Mouse (Mus musculus) T-cell, adult 2 months (primary cell): ENCODE results near the gene Tex2.

ENCODE experiments used
- DNase-seq: peaks from one replicate; pipeline ENCODE4 v3.0.0; 2022; ENCODE audit warnings: low spot score

The Tex2 gene

DNA sequence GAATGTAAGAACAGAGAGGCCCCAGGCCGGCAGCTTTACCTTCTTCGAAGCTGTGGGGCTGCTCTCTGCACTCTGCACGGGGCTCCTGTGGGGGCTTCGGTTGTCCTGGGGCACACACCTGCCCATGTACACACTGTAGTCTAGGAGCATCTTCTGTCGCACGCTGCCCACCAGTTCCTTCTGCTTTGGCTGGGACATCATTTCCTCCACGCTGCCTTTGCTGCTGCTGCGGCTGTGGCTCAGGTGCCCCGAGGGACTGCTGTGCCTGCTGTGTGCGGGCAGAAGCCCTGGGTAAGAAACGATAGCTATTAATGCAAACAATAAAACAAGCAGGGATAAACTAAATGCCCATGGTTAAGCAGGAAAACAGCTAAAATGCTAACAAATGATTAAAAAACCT, 69.1 kb downstream of the Tex2 start:
- DNase-seq, result no peak

DNA sequence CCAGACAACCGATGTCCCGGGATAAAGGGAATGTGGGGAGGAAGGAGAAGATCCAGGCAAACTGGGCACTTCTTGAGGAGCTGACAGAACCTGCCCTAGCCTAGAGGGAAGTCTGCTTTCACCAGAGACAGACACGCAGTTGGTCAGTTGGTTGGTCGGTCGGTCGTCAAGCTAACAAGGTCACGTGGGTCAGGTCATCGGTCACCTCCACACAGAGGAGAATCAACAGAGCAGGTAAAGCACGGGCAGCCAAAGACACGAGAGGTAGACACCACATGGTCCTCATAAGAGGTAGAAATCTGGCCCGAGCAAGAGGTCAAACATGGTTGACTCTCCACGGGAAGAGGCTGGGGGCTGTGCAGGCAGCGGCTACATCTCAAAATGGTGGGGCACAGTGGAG, 70.2 kb downstream of the Tex2 start:
- DNase-seq, result no peak

DNA sequence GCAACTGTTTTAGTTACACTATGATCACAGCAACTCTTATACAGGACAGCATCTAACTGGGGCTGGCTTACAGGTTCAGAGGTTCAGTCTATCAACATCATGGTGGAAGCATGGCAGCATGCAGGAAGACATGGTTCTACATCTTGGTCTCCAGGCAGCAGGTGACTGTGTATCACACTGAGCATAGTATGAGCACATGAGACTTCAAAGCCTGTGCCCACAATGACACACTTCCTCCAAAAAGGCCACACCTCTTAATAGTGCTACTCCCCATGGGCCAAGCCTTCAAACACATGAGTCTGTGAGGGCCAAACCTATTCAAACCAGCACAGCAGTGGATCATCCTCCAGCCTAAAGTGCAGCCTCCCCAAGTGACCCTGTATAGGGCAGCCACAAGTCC, 70.8 kb downstream of the Tex2 start:
- peak; percentile 85 for DNase-seq

GRCm38 (mm10) chr11:106540506-106541268, 72.5 kb downstream of the Tex2 start:
- DNase-seq, result no peak

GRCm38 (mm10) chr11:106536253-106536912, 76.8 kb downstream of the Tex2 start:
- peak; percentile 94 for DNase-seq

DNA sequence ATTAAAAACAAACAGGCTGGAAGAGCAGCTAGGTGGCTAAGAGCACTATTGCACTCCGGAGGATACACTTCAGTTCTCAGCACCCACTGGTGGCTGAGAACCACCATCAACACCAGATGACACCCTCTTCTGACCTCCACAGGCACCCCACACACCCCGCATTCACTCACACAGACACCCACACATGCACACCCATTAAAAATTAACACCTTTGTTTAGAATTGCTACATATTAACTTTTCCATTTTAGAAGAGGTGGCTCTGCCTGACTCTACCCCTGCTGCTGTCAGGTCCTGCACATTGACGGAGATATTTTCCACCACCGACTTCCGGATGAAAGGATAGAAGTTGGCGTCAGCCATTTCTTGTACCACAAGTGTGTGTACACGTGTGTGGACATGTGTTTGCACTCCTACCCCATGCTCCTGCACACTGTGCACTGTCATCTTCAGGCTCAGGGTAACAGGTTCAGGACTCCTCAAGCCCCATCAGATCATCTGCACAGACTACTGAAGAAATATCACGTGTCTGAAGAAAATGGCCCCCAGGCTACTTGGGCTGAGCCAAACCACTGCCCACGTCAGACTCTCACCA, 77.5 kb downstream of the Tex2 start:
- no peak for DNase-seq

DNA sequence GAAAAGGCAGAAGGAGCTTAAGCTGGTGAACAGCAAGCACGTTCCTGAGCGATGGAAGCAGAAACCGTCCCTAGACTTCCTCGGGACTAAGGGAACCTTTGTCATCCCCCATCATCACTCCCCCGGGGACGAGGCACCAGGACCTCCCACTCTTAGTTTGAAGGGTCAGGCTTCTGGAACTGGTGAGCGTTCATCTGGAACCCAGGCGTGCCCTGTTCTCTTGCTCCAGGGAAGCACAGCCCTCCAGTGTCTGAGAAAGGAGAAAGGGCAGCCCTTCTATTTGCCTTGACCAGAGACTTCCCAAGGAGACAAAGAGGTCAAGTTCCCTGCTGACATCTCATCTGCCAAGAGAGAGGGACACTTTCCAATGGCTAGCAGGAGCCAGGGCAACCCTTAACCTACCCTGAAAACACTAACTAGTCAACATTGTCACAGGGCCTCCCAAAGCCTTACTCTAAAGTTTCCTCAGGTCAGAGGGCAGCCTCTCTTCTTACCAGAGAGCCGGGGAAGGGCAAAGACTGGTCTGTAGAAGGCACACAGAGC, 80.9 kb downstream of the Tex2 start:
- no peak for DNase-seq

DNA sequence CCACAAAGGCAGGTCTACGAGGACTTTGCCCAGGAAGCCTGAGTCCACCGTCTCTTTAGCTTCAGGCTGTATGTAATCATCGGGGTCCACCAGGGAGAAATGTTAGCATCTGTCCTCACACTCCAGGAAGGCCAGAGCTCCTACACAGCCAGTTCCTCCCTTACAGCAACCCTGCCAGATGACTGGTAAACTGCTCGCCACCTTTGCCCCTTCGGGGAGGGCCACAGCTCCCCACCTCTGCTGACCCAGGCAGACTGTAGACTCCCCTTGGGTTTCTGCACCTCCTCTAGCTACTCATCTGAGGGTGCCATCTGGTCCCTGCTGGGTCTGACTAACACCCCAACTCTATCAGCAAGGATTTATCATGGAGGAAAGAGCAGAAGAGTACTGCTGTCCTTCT, 83.4 kb downstream of the Tex2 start:
- no peak for DNase-seq

DNA sequence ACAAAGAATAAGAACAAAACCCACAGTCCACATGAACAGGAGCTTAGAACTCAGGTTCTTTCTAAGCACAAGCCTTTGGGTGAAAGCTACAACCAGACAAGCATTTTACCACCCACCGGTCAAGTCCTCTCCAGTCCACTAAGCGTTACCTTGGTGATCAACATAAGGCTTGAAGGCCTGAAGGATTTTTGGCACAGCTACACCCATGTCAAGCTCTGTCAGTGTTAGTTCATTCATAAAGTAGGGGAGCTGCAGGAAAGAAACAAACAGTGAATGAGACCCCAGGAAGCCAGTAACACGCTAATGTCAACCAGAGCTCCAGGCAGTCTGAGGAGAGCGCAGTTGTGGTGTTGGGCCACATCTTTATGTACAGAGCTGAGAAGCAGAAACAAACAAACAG, 84.1 kb downstream of the Tex2 start:
- no peak for DNase-seq

GRCm38 (mm10) chr11:106527926-106528325, 85.3 kb downstream of the Tex2 start:
- no peak for DNase-seq

GRCm38 (mm10) chr11:106527147-106527821, 85.9 kb downstream of the Tex2 start:
- DNase-seq, result no peak

GRCm38 (mm10) chr11:106522538-106522937, 90.7 kb downstream of the Tex2 start:
- no peak for DNase-seq

GRCm38 (mm10) chr11:106521612-106522011, 91.6 kb downstream of the Tex2 start:
- DNase-seq, result no peak

GRCm38 (mm10) chr11:106520404-106520803, 92.8 kb downstream of the Tex2 start:
- DNase-seq, result no peak

- DNase-seq, result no peak
Measured at GRCm38 (mm10) chr11:106519519-106519918, 93.7 kb downstream of the Tex2 start.

DNA sequence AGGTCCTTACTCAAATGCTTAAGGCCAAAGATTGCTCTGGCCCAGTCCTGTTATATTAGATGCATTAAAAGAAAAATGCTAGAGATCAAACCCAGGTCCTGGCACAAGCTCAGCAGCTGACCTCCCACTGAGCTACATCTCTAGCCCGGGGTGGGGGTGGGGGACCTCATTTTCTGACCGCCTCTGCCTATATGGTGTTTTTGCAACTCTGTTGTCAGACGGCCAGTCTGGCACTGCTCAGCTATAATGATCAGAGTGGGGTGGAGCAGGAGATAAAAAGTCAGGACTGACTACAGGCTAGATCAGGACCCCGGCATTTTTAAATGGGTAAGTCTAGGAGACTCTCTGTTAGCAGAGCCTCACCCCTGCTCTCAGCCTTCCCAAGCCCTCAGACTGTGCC, 94.8 kb downstream of the Tex2 start:
- DNase-seq, result no peak

DNA sequence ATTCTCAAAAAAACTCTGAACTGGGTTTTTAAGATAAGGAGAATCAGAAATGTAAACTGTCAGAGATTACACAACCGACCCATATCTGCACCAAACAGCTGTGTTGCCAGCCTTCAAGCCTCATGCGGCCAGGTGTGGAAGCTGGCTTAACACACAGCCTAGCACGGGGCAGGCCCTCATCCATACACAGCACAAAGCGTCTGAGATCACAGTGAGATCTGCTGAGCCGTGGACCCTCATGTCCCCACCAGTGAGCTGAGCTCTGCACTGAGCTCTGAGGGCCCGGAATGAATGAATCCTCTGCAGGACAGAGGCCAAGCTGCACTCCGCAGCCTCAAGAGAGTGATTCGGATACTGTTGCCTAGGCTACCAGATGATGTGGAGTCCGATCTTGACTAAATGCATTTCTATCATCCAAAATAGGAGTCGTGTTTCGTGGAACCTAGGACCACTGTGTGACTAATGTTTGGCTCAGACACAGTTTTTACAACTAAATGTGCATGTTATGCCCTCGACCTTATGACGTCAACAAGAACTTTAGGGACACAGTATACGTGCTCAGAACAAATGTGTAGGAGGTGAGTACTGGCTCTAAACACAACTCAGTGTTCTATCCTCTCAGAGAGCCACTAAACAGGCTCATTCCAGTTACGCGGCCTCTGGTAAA, 98.0 kb downstream of the Tex2 start:
- no peak for DNase-seq

GRCm38 (mm10) chr11:106514446-106514845, 98.8 kb downstream of the Tex2 start:
- no peak for DNase-seq

- DNase-seq, result peak; percentile 71
Measured at GRCm38 (mm10) chr11:106513166-106513565, 100.1 kb downstream of the Tex2 start.

- DNase-seq, result no peak
Measured at GRCm38 (mm10) chr11:106512006-106512390, 101.2 kb downstream of the Tex2 start.

DNA sequence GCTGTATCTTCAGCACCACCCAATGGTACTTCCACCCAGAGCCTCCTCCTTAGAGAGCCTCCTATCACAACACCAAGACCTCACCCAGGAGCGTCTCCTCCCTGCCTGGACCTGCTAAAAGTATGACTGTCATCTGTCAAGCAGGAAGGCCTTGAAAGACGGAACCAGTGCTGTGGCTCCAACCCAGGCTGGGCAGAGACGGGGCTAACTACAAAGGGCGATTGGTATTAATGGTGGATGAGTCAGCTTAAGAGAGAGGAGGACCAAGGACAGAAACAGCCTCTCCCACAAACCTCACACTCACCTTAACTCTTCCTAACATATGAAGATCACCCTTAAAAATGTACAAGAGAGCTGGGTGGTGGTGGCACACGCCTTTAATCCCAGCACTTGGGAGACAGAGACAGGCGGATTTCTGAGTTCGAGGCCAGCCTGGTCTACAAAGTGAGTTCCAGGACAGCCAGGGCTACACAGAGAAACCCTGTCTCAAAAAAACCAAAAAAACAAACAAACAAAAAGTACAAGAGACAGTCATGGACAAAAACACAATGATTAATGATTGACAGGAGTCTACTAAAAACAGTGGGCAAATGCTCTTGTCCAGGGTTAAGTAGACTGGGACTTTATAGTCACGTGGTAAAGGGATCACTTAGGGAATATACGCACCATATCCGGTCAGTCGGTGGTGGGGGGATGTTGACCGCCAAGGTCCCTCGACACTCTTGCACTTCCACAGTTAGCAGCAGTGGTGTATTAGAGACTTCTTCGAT, 101.8 kb downstream of the Tex2 start:
- no peak for DNase-seq
